Mouse (Mus musculus): ENCODE measurements around the gene Hmga2. TPM values are rescaled to one million over a fixed set of nuclear protein-coding genes. Genes with fewer than 3 reads are reported as not detected.

Gene Hmga2
- total and polyA plus RNA-seq, 3 experiments: 0.33 to 0.60 TPM; not detected in 1

DNA sequence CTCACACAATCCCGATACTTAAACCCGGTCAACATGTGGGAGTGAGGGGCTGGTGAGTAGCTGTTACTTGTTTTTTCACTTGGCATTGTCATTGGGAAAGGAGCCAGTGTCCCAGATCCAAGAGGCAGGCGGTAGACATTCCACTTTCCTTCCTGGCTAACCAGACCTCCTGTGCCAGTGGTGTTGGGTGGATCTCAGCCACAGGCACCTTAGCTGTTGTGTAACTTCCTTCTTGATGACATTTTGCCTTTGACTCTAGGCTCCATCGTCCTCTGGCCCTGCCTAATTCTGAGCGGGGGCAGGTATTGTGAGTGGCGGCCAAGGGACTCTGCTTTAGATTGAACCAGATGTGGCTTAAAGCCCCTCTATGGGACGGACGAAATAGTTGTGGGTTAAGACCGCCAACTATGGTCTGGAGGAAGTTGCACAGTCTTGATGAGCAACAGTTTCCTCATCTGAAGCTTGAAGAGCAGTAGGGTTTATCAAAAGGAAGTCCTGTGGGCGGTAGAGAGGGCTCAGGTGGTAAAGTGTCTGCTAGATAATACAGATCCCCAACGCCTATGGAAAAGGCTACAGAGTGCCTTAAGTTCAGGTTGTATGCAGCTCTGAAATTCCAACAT, 152.6 kb downstream of the Hmga2 start:
- DNase-seq (ENCODE audit: low spot score) (no peak), ATAC-seq (ENCODE audit: extremely low read depth, insufficient number of reproducible peaks, low FRiP score, poor library complexity, severe bottlenecking) (no peak)
- Histone ChIP-seq H3K9me3 (replicated peaks) (peaks cover 36% of the 10 kb centered on the region), H3K27me3 (ENCODE audit: insufficient read depth, low read length) (no peaks in the 10 kb centered on the region), H3K36me3 (replicated peaks) (no peaks in the 10 kb centered on the region), H3K4me3 (ENCODE audit: low read depth, low read length) (no peak overlapping the region), H3K4me1 (ENCODE audit: insufficient read depth, low read depth, low read length) (no peaks in the 10 kb centered on the region)
- TF ChIP-seq CTCF (IDR thresholded peaks at IDR 0.05; ENCODE audit: low read depth, low read length) (no peak), GATA2 (IDR thresholded peaks at IDR 0.05; ENCODE audit: borderline replicate concordance, low read depth, low read length) (no peak), TAL1 (conservative IDR thresholded peaks at IDR 0.05; ENCODE audit: low read depth, low read length) (no peak), POLR2AphosphoS5 (IDR thresholded peaks at IDR 0.05; ENCODE audit: insufficient replicate concordance, low read depth, low read length) (no peak)

DNA sequence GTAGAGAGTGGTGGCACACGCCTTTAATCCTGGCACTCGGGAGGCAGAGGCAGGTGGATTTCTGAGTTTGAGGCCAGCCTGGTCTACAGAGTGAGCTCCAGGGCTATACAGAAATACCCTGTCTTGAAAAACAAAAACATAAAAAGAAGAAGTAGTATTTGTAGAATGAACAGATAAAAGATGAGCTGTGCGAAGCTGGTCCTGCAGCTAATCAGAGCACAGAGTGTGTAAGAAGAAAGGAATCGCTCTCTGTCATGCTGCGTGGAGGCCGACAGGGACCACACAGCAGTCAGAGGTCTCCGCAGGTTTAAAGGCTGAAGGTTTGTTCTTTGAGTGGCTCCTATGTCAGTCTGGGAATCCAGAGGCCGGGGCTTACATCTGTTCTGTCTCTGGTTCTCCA, 153.5 kb downstream of the Hmga2 start:
- TF ChIP-seq GATA1 (IDR thresholded peaks at IDR 0.05; ENCODE audit: borderline replicate concordance, low read length) (no peak), POLR2AphosphoS5 (IDR thresholded peaks at IDR 0.05; ENCODE audit: insufficient replicate concordance, low read depth, low read length) (no peak), GATA2 (IDR thresholded peaks at IDR 0.05; ENCODE audit: borderline replicate concordance, low read depth, low read length) (no peak), TAL1 (conservative IDR thresholded peaks at IDR 0.05; ENCODE audit: low read depth, low read length) (no peak)
- no peaks in the 10 kb centered on the region for H3K4me1 ChIP-seq (ENCODE audit: insufficient read depth, low read depth, low read length)
- no peak overlapping the region for H3K4me3 ChIP-seq (ENCODE audit: low read depth, low read length)
- H3K27me3 ChIP-seq (ENCODE audit: insufficient read depth, low read length): no peaks in the 10 kb centered on the region
- no peak for ATAC-seq (ENCODE audit: extremely low read depth, insufficient number of reproducible peaks, low FRiP score, poor library complexity, severe bottlenecking)
- H3K36me3 ChIP-seq (replicated peaks): no peaks in the 10 kb centered on the region
- no peak for DNase-seq (ENCODE audit: low spot score)
- H3K9me3 ChIP-seq (replicated peaks): peaks cover 32% of the 10 kb centered on the region

DNA sequence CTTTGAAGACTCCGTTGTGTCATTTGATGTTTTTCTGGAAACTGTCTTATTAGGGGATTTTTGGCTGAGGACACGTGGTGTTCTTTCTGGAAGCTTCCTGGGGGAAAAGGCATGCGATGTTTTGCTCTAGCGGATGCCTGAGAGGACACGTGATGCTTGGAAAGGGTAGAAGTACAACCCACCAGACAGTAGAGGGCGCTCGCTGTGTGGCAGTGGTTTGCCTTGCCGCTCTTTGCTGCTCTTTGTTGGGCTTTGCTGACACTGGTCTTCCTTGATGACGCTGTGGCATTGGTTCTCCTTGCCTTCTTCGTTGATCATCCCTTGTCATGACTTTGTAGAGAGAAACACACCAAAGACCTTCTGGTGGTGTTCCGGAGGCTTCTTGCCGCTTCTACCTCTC, 156.7 kb downstream of the Hmga2 start:
- H3K4me1 ChIP-seq (ENCODE audit: insufficient read depth, low read depth, low read length): no peaks in the 10 kb centered on the region
- no peaks in the 10 kb centered on the region for H3K36me3 ChIP-seq (replicated peaks)
- ATAC-seq (ENCODE audit: extremely low read depth, insufficient number of reproducible peaks, low FRiP score, poor library complexity, severe bottlenecking) (no peak), DNase-seq (ENCODE audit: low spot score) (no peak)
- H3K9me3 ChIP-seq (replicated peaks): peaks cover 35% of the 10 kb centered on the region
- TF ChIP-seq CTCF (IDR thresholded peaks at IDR 0.05; ENCODE audit: low read depth, low read length) (no peak), POLR2AphosphoS5 (IDR thresholded peaks at IDR 0.05; ENCODE audit: insufficient replicate concordance, low read depth, low read length) (no peak), TAL1 (conservative IDR thresholded peaks at IDR 0.05; ENCODE audit: low read depth, low read length) (no peak)
- no peaks in the 10 kb centered on the region for H3K27me3 ChIP-seq (ENCODE audit: insufficient read depth, low read length)
- H3K4me3 ChIP-seq (ENCODE audit: low read depth, low read length): no peak overlapping the region

Other genes starting within 250 kb of the Hmga2 start
- 43.9 and 45.0 TPM in 2 replicates for gene Llph, start 249.4 kb downstream of the Hmga2 start, total RNA-seq (2014; fragmentation: Nextera tagmentation)
- gene Llph, start 249.4 kb downstream of the Hmga2 start, total RNA-seq (2017): 62.2 and 87.9 TPM in 2 replicates
- gene Llph, start 249.4 kb downstream of the Hmga2 start, polyA plus RNA-seq (2012): 76.1 and 90.5 TPM in 2 replicates